Mouse (Mus musculus): ENCODE data around the gene Atg2a. TPM values are rescaled to one million over a fixed set of nuclear protein-coding genes. Genes with fewer than 3 reads are reported as not detected.

The Atg2a gene
- total RNA-seq, 2 experiments from 2014 or later, result 32.3 to 39.4 TPM

DNA sequence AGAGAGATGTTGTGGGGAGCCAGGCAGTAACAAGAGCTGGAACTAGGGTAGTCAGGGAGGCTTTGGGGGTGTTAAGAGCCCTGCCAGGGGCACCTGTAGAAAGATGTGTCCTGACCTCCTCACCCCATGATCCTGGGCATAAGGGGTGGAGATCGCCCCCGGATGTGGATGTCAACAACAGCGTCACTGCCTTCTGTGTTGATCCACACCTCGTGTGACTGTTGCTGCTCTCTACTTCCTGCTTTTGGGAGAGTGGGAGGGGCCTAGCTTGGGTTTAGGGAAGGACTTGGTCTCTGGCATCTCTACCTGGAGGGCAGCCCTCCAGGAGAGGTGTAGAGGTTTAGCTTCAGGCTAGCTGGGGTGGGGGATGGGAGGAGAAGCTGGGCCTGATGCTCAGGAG is 813 bp downstream of the Atg2a start:
- DNase-seq (ENCODE audit: low spot score in 2 of 2), result no peak
- intact Hi-C loops (cut with DNase I), result loop anchor here (5.0 to 10.0 kb wide), 2 partner anchors 115 to 703 kb away; partner anchors contain the start of genes Bad, Gpr137 and Snx15

DNA sequence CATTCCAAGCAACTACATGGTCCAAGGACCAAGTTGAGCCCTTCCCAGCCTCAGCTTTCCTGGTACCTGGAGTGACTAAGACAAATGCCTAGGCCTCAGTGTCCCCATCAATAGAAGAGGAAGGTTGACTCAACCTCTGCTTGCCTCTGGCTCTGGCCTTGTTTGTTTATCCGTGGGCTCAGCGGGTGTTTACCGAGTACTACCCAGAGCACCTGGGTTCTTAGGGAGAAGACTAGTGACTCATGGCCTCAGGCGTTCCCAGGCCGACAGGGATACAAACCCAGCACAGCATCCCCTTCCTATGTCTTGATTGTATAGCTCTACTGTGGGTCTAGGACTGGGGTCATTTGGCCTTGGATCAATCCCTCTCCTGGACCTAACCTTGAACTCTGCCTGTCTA is 1.8 kb downstream of the Atg2a start:
- intact Hi-C loops (cut with DNase I), result loop anchor here (5.0 to 10.0 kb wide), 2 partner anchors 116 to 702 kb away; partner anchors contain the start of genes Bad, Gpr137 and Snx15
- DNase-seq (ENCODE audit: low spot score in 2 of 2), result no peak

DNA sequence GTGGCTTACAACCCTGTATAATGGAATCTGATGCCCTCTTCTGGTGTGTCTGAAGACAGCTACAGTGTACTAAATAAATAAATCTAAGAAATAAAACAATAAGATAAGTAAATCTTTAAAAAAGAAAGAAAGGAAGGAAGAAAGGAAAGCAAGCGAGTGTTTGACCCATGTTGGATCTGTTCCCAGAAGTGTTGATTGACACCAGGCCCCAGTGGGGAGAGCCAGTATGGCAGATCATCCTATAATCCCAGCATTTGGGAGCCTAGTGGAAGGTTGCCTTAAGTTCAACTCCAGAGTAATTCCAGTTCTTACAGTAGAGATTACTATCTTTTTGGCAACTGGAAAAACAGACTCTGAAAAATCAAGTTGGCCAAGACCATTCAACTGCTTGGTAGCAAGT is 4.3 kb downstream of the Atg2a start:
- intact Hi-C loops (cut with DNase I), result loop anchor here (10.0 kb wide), 1 partner anchor 699 kb away; the partner anchor contains the start of genes Bad and Gpr137
- no peak for DNase-seq (ENCODE audit: low spot score in 2 of 2)

DNA sequence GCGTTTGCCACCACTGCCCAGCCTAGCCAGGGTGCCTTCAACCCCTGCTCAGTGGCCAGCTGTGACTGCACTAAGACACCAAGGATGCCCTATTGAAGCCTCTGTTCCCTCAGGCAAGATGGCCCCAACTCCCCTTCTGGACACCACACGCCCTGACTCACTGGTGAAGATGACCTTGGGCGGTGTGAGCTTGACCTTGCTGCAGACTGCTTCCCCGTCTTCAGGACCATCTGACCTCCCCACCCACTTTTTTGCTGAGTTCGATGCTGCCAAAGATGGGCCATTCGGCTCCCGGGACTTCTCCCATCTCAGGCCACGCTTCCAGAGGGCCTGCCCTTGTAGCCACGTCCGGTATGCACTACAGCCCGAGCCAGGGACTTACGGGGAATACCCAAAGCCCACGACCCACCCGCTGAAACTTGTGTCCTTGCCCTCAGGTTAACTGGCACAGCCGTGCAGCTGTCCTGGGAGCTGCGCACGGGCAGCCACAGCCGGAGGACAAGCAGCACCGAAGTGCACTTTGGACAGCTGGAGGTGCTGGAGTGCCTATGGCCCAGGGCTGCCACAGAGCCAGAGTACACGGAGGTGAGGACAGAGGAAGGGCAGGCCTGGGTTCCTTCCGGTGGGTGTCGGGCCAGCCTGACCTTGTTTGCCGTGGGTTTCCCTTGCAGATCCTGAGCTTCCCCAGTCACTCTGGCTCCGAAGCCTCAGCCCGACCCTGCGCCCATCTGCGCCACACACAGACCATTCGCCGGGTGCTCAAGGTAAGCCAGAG is 6.2 kb downstream of the Atg2a start:
- DNase-seq (ENCODE audit: low spot score in 2 of 2), result no peak
- intact Hi-C loops (cut with DNase I), result loop anchor here (10.0 kb wide), 1 partner anchor 697 kb away; the partner anchor contains the start of genes Bad and Gpr137

GRCm38 (mm10) chr19:6253021-6253420 is 11.6 kb downstream of the Atg2a start:
- no peak for DNase-seq (ENCODE audit: low spot score in 2 of 2)
- intact Hi-C loops (cut with DNase I), result no loop called here

GRCm38 (mm10) chr19:6260428-6260827 is 19.0 kb downstream of the Atg2a start:
- DNase-seq (ENCODE audit: low spot score in 2 of 2), result no peak
- intact Hi-C loops (cut with DNase I), result no loop called here

DNA sequence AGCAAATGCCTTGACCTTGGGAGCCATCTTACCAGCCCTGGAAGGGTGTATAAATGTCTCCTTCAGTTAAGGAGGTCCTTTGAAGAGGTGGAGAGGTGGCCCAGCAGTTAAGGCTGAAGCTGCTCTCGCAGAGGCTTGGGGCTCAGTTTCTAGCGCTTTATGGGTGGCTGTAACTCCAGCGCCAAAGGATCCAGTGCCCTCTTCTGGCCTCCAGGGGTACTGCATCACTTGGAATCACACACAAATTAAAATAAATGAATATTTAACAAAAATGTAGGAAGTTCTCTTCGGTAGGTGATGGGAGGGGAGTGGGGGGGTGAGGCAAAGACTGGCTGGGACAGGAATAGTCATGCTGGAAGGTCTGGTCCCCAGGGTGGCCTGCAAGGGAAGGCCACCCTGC is 19.5 kb downstream of the Atg2a start:
- intact Hi-C loops (cut with DNase I), result no loop called here
- DNase-seq (ENCODE audit: low spot score in 2 of 2), result no peak

- intact Hi-C loops (cut with DNase I), result no loop called here
- no peak for DNase-seq (ENCODE audit: low spot score in 2 of 2)
Observed at GRCm38 (mm10) chr19:6261379-6261778, 19.9 kb downstream of the Atg2a start.

- DNase-seq (ENCODE audit: low spot score in 2 of 2), result peak in 1 of 2 experiments; percentile 45
- intact Hi-C loops (cut with DNase I), result no loop called here
Observed at GRCm38 (mm10) chr19:6262222-6262621, 20.8 kb downstream of the Atg2a start.

DNA sequence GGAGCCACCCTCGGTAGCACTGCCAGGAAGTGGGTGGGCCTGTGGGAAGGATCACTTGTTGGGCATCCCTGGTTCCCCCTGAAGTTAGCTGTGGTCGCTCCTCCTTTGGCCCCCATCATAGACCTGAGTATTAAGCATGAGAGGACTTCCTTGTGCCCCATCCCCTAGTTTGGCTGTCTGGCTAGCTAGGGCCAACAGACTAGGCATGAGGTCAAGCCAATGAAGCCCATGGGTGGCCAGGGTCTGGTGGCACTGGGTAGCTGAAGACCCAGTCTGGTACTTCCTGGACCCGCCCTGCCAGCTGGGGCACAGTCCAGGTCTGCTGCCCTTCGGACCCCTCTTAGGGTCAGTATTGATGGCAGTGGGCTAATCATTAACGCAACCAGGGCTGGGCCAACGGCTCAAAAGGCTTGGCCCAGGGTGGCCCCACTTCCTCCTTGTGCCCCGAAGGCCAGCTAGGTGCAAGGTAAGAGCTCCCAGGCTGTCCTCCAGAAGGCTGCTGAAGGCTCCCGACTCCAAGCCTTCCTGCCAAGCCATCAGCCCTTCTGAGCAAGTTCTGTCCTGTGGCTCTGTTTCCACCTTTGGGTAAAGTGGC is 21.5 kb downstream of the Atg2a start:
- no peak for DNase-seq (ENCODE audit: low spot score in 2 of 2)
- intact Hi-C loops (cut with DNase I), result no loop called here

GRCm38 (mm10) chr19:6264200-6264599 is 22.7 kb downstream of the Atg2a start:
- intact Hi-C loops (cut with DNase I), result loop anchor here (2.0 kb wide), 1 partner anchor 67 kb away; no protein-coding TSS in a partner anchor
- peak; percentile 36 to 52 for DNase-seq (ENCODE audit: low spot score in 2 of 2)

DNA sequence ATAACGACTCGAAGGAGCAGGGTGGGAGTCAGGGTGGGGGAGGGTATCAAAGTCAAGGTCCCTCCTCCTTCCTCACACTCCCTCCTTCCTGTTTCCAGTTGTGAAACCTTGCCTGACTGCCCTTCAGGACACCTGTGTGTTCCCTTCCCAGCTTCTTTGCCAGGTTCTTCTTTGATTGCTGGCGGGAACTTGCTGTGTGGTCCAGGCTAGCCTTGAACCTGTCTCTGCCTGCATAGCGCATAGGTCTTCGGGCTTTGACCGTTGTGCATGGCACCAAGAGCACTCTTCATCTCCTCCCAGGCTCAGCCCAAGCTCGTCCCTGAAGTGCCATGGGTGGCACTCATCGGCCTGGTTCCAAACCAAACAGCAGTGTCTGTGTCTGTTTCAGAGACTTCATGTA is 23.5 kb downstream of the Atg2a start:
- no peak for DNase-seq (ENCODE audit: low spot score in 2 of 2)
- intact Hi-C loops (cut with DNase I), result loop anchor here (2.0 kb wide), 1 partner anchor 66 kb away; no protein-coding TSS in a partner anchor

DNA sequence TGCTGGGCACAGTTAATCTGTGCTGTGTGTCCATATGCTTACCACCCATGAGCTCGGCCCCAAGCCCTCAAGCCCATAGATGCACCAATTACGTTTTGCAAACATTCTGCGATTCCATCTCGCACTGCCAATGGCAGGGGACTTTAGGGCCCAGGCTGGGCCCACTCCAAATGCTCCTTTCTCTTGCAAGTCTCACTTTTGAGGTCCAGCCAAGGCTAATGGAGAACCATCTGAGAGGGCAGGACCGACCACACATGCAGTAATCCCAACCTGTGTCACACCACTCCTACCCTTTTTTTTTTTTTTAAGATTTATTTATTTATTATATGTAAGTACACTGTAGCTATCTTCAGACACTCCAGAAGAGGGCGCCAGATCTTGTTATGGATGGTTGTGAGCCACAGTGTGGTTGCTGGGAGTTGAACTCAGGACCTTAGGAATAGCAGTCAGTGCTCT is 24.3 kb downstream of the Atg2a start:
- intact Hi-C loops (cut with DNase I), result loop anchor here (2.0 kb wide), 1 partner anchor 65 kb away; no protein-coding TSS in a partner anchor
- DNase-seq (ENCODE audit: low spot score in 2 of 2), result no peak

- intact Hi-C loops (cut with DNase I), result loop anchor here (1.0 kb wide), 1 partner anchor 38 kb away; no protein-coding TSS in a partner anchor
Observed at GRCm38 (mm10) chr19:6267306-6268169, 26.1 kb downstream of the Atg2a start.

DNA sequence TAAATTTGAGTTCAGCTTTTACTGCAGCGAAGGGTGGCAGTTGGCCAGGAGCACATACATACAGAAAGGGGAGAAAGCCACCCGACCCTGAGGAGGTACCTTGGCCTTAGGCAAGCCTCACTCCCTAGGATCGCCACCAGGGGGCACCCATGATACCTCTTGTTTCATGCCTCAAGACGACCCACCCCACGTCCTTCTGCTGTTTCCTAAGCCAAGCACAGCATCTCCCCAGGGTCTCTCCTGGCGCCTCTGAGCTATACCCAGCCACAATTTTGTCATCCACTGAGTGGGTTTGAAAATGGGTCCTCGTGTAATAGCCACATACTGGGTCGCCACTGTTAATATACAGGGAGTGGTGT is 26.7 kb downstream of the Atg2a start:
- intact Hi-C loops (cut with DNase I), result loop anchor here (1.0 kb wide), 1 partner anchor 37 kb away; no protein-coding TSS in a partner anchor
- peak; percentile 74 to 77 for DNase-seq (ENCODE audit: low spot score in 2 of 2)

More at GRCm38 (mm10) chr19:6267306-6268169, 26.1 kb downstream of the Atg2a start:
- no peak for DNase-seq (ENCODE audit: low spot score in 2 of 2)

- intact Hi-C loops (cut with DNase I), result loop anchor here (1.0 kb wide), 1 partner anchor 37 kb away; no protein-coding TSS in a partner anchor
- DNase-seq (ENCODE audit: low spot score in 2 of 2), result no peak
Observed at GRCm38 (mm10) chr19:6268670-6269132, 27.2 kb downstream of the Atg2a start.

GRCm38 (mm10) chr19:6269798-6270475 is 28.5 kb downstream of the Atg2a start:
- intact Hi-C loops (cut with DNase I), result no loop called here
- no peak for DNase-seq (ENCODE audit: low spot score in 2 of 2)

DNA sequence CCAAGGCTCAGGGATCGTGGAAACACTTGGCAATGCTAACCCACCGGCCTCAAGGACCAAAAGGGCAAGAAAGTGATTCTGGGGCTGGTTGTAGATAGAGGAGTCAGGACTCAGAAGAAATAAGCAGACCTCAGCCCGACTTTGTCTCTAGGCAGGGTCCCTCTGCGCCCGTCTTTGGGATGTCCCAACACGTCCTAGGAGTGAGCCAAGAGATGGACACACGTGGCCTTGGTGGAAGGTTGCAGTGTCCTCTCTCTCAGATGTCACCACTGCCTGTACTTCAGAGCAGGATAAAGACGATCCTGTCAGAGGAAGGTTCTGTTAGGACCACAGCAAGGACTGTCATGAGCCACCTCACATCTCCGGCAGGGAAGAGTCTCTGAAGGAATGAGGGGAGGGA is 29.2 kb downstream of the Atg2a start:
- no peak for DNase-seq (ENCODE audit: low spot score in 2 of 2)
- intact Hi-C loops (cut with DNase I), result no loop called here

GRCm38 (mm10) chr19:6271206-6271605 is 29.7 kb downstream of the Atg2a start:
- no peak for DNase-seq (ENCODE audit: low spot score in 2 of 2)
- intact Hi-C loops (cut with DNase I), result no loop called here
